Mouse (Mus musculus) myocyte (in vitro differentiated cells): ENCODE results near the gene Auh.

Source experiments
- CEBPB ChIP-seq: IDR thresholded peaks from 2 replicates; pipeline ENCODE4 v1.6.1; 2011; ENCODE audit warnings: mild to moderate bottlenecking, moderate library complexity; ENCODE audit not compliant: poor library complexity, insufficient read depth, severe bottlenecking
- E2F4 ChIP-seq: IDR thresholded peaks from one replicate; pipeline ENCODE4 v1.6.1; 2011; ENCODE audit warnings: mild to moderate bottlenecking, control low read depth, moderate library complexity; ENCODE audit not compliant: insufficient read depth
- MAX ChIP-seq: IDR thresholded peaks from one replicate; pipeline ENCODE4 v1.6.1; 2011; ENCODE audit warnings: low read depth, mild to moderate bottlenecking, control low read depth
- MYOD1 ChIP-seq, 3 experiments: IDR thresholded peaks; one replicate each; pipeline ENCODE4 v1.6.1; 2011; ENCODE audit warnings: control low read depth in 2 of 3, low read depth in 2 of 3, mild to moderate bottlenecking in 2 of 3, moderate library complexity in 1 of 3; ENCODE audit not compliant: insufficient read length in 2 of 3, control insufficient read depth in 1 of 3
- POLR2A ChIP-seq: IDR thresholded peaks from one replicate; pipeline ENCODE4 v1.6.1; 2011; ENCODE audit warnings: low read depth, mild to moderate bottlenecking, control low read depth, moderate library complexity; ENCODE audit not compliant: insufficient read length
- POLR2AphosphoS2 ChIP-seq: IDR thresholded peaks from one replicate; pipeline ENCODE4 v1.6.1; 2011; ENCODE audit warnings: low read depth, control low read depth; ENCODE audit not compliant: insufficient read length
- REST ChIP-seq: IDR thresholded peaks from one replicate; pipeline ENCODE4 v1.6.1; 2011; ENCODE audit warnings: mild to moderate bottlenecking, control low read depth, moderate library complexity; ENCODE audit not compliant: insufficient read depth, insufficient read length
- SRF ChIP-seq: IDR thresholded peaks from one replicate; pipeline ENCODE4 v1.6.1; 2011; ENCODE audit warnings: low read depth; ENCODE audit not compliant: control insufficient read depth, insufficient read length
- TCF12 ChIP-seq: IDR thresholded peaks from one replicate; pipeline ENCODE4 v1.6.1; 2011; ENCODE audit warnings: mild to moderate bottlenecking, control low read depth; ENCODE audit not compliant: poor library complexity, insufficient read depth, severe bottlenecking
- TCF3 ChIP-seq: IDR thresholded peaks from one replicate; pipeline ENCODE4 v1.6.1; 2011; ENCODE audit warnings: low read depth, control low read depth; ENCODE audit not compliant: insufficient read length

DNA sequence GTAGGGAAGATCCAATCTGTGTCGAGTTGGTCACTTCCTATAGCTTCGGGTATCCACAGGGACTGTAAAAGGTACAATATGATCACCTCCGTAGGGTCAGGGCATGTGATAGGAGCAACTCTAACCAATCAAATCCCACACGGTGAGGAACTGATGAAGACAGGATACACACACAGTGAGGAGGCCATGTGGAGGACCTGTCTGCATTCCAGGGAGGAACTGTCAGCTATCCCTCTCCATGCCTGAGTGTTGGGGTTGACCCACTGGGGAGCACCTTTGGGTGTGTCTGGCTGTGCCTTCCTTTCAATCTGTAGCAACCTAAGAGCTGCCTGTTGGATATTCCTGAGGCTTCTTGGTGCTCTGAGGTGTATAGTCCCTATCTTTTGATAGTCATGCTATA, 33.4 kb upstream of the Auh start:
- TF ChIP-seq POLR2AphosphoS2, result peak; percentile 92
- no peak for TF ChIP-seq MAX
- peak; percentile 41 for TF ChIP-seq POLR2A
- no peak for TF ChIP-seq MYOD1 (IDR thresholded peaks at IDR 0.05; ENCODE audit: control insufficient read depth in 1 of 3, insufficient read length in 2 of 3, low read depth in 2 of 3)
- TF ChIP-seq TCF12, result no peak
- TF ChIP-seq E2F4, result no peak
- TF ChIP-seq CEBPB, result no peak
- no peak for TF ChIP-seq REST
- no peak for TF ChIP-seq TCF3
- TF ChIP-seq SRF, result no peak
